Mouse (Mus musculus): ENCODE results near the gene Il1r2.

DNA sequence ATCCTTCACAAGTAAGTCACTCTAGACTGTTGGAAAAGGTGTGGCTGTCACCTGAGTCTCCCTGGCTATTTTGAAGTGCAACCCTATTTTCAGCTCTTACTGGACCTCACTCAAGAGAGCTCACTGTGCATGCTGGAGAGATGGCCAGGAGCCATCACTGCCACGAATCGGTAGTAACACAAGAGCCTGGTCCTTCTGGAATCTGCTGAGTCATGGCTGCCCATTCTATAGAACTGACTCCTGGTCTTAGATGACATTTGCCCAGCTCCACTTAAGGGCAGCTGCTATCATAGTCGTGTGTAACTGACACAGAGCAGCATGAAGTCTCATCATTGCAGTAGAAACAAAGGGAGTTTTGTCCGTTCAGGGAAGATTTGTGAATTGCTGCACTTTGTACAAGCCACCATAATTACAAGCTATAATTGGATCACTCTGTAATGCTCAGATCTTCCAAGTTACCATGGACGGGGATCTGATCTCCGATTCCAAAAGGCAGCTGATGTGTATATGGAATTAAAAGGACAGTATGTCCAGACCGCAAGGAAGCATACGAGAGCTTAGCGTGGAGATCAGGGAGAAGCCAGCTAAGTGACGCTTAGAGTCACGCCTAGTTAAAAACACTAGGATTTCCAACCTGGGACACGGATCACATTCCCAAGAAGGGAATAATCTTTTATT, 40.0 kb upstream of the Il1r2 start:
- no peak for TF ChIP-seq ZC3H11A (IDR thresholded peaks at IDR 0.05; ENCODE audit: borderline replicate concordance, low read depth, low read length)
- TF ChIP-seq ZNF384 (IDR thresholded peaks at IDR 0.05; ENCODE audit: low read depth, low read length) = no peak
